9 mouse cellular contexts compared by ENCODE assay signal in genomic region chr9:82643900-82644299, GRCm38 (mm10).
DNase-seq lines count a peak whose midpoint lies in the region; ATAC-seq lines count a peak whose summit lies in the region.
"Had no signal": no experiment of that assay in that cellular context is flagged by ENCODE, and none has a peak within 500 bp of the region (broad histone marks: within the 10 kb centered on the region; RNA-seq: fewer than 3 reads in every experiment).

No protein-coding gene starts in this region.

- ATAC-seq in hindbrain, embryonic 14.5 days (ENCODE audit: low FRiP score): no peak
- peak; percentile 35; the same call in 1 of the 2 replicates for ATAC-seq in neural tube, embryonic 11.5 days (ENCODE audit: insufficient read depth, low FRiP score, low TSS enrichment)
- ATAC-seq in neural tube, embryonic 15.5 days (ENCODE audit: low FRiP score): no peak

- no peak overlapping the region for H3K27ac ChIP-seq in hindbrain, embryonic 14.5 days
- no peak overlapping the region for H3K27ac ChIP-seq in hindbrain, embryonic 10.5 days
- H3K27ac ChIP-seq in neural tube, embryonic 11.5 days (ENCODE audit: low read depth, low read length): no peak overlapping the region
- no peak overlapping the region for H3K27ac ChIP-seq in neural tube, embryonic 15.5 days (replicated peaks)

- no peak overlapping the region for H3K4me2 ChIP-seq in hindbrain, embryonic 14.5 days (replicated peaks)
- no peak overlapping the region for H3K4me2 ChIP-seq in neural tube, embryonic 11.5 days (ENCODE audit: low read depth)
- H3K4me2 ChIP-seq in neural tube, embryonic 15.5 days: no peak overlapping the region

- no peaks in the 10 kb centered on the region for H3K27me3 ChIP-seq in hindbrain, embryonic 14.5 days (ENCODE audit: control insufficient read depth, insufficient read depth, low read length)
- no peaks in the 10 kb centered on the region for H3K27me3 ChIP-seq in hindbrain, embryonic 10.5 days (ENCODE audit: insufficient read depth, poor library complexity, severe bottlenecking)
- H3K27me3 ChIP-seq in neural tube, embryonic 11.5 days (ENCODE audit: control insufficient read depth, insufficient read depth, low read length): no peaks in the 10 kb centered on the region
- H3K27me3 ChIP-seq in neural tube, embryonic 15.5 days (replicated peaks): no peaks in the 10 kb centered on the region

- no peak overlapping the region for H3K4me3 ChIP-seq in hindbrain, embryonic 14.5 days (replicated peaks; ENCODE audit: low read length)
- no peak overlapping the region for H3K4me3 ChIP-seq in hindbrain, embryonic 10.5 days
- H3K4me3 ChIP-seq in neural tube, embryonic 11.5 days (ENCODE audit: low read depth, low read length): no peak overlapping the region
- no peak overlapping the region for H3K4me3 ChIP-seq in neural tube, embryonic 15.5 days (replicated peaks)

- no peaks in the 10 kb centered on the region for H3K36me3 ChIP-seq in hindbrain, embryonic 14.5 days (replicated peaks; ENCODE audit: control insufficient read depth, insufficient read depth)
- no peaks in the 10 kb centered on the region for H3K36me3 ChIP-seq in hindbrain, embryonic 10.5 days
- no peaks in the 10 kb centered on the region for H3K36me3 ChIP-seq in neural tube, embryonic 11.5 days (ENCODE audit: control insufficient read depth, insufficient read depth, low read length)
- H3K36me3 ChIP-seq in neural tube, embryonic 15.5 days: no peaks in the 10 kb centered on the region

- H3K9me3 ChIP-seq in hindbrain, embryonic 14.5 days (ENCODE audit: control insufficient read depth, low read length): no peaks in the 10 kb centered on the region
- no peaks in the 10 kb centered on the region for H3K9me3 ChIP-seq in hindbrain, embryonic 10.5 days
- no peaks in the 10 kb centered on the region for H3K9me3 ChIP-seq in neural tube, embryonic 11.5 days (ENCODE audit: control insufficient read depth, low read length)
- H3K9me3 ChIP-seq in neural tube, embryonic 15.5 days (replicated peaks): no peaks in the 10 kb centered on the region

- 31% methylated on average over 1 of the region's 1 CpGs for WGBS in hindbrain, embryonic 14.5 days
- 29% methylated on average over 1 of the region's 1 CpGs for WGBS in hindbrain, embryonic 10.5 days
- 26% methylated on average over 1 of the region's 1 CpGs for WGBS in neural tube, embryonic 11.5 days
- WGBS in neural tube, embryonic 15.5 days: 11% methylated on average over 1 of the region's 1 CpGs

- DNase-seq in hindbrain, embryonic 14.5 days (ENCODE audit: low spot score): peak; percentile 83
- no peak for DNase-seq in hindbrain, embryonic 10.5 days (ENCODE audit: low spot score)
- DNase-seq in neural tube, embryonic 11.5 days (ENCODE audit: low spot score): no peak
- DNase-seq in c-Kit-positive CD71-negative TER-119-negative erythroid progenitor cells, embryonic 14.5 days (ENCODE audit: low read depth): peak; percentile 1
- DNase-seq in right cerebral cortex, adult 2 months (ENCODE audit: low spot score in 2 of 2): no peak
- no peak for DNase-seq in cerebellum, postnatal 25 days
- DNase-seq: layer of hippocampus, postnatal 36 days; right cerebral cortex, postnatal 25 days had no signal

- H3K4me1 ChIP-seq in hindbrain, embryonic 14.5 days (replicated peaks; ENCODE audit: control insufficient read depth, insufficient read depth, low read length): no peaks in the 10 kb centered on the region
- H3K4me1 ChIP-seq in hindbrain, embryonic 10.5 days (replicated peaks): no peaks in the 10 kb centered on the region
- no peaks in the 10 kb centered on the region for H3K4me1 ChIP-seq in neural tube, embryonic 11.5 days (ENCODE audit: control insufficient read depth, insufficient read depth, low read length)
- H3K4me1 ChIP-seq in neural tube, embryonic 15.5 days: no peaks in the 10 kb centered on the region

- H3K9ac ChIP-seq in hindbrain, embryonic 14.5 days: no peak overlapping the region
- H3K9ac ChIP-seq in neural tube, embryonic 11.5 days (ENCODE audit: low read length): no peak overlapping the region
- H3K9ac ChIP-seq in neural tube, embryonic 15.5 days (replicated peaks): no peak overlapping the region

Comparison
In these comparisons a context has a peak if more than half of its experiments do, and no peak if none do; other contexts are left out.
1. DNase-seq: peak in hindbrain, embryonic 14.5 days (single experiment) and c-Kit-positive CD71-negative TER-119-negative erythroid progenitor cells, embryonic 14.5 days (single experiment); none in hindbrain, embryonic 10.5 days (single experiment), neural tube, embryonic 11.5 days (single experiment), right cerebral cortex, adult 2 months (0 of 2) and cerebellum, postnatal 25 days (0 of 2).